8 mouse cellular contexts compared by ENCODE assay signal in genomic region chr5:142905038-142905695, GRCm38 (mm10). TPM values are rescaled to one million over a fixed set of nuclear protein-coding genes. Genes with fewer than 3 reads are reported as not detected.
A peak's percentile ranks its signal among the peaks of the same experiment; 100 is the strongest.
DNase-seq lines count a peak whose midpoint lies in the region; ATAC-seq lines count a peak whose summit lies in the region.

No protein-coding gene starts in this region.

- no peak for ATAC-seq in kidney, embryonic 16.5 days (ENCODE audit: low FRiP score, low TSS enrichment)
- no peak for ATAC-seq in midbrain, embryonic 11.5 days (ENCODE audit: low FRiP score)
- no peak for ATAC-seq in inflammation-experienced regulatory T-cells, adult 6 months

- H3K27me3 ChIP-seq in kidney, embryonic 16.5 days (ENCODE audit: insufficient read depth, low read length), result no peaks in the 10 kb centered on the region
- no peaks in the 10 kb centered on the region for H3K27me3 ChIP-seq in midbrain, embryonic 11.5 days (ENCODE audit: control insufficient read depth, insufficient read depth, low read length)

- 2% methylated on average over 27 of the region's 27 CpGs for WGBS in kidney, embryonic 16.5 days
- 7% methylated on average over 27 of the region's 27 CpGs for WGBS in midbrain, embryonic 11.5 days

- H3K9ac ChIP-seq in kidney, embryonic 16.5 days (replicated peaks; ENCODE audit: low read length), result peak overlapping the region; percentile 100
- H3K9ac ChIP-seq in midbrain, embryonic 11.5 days (ENCODE audit: low read length), result peak overlapping the region; percentile 100

- no peak for DNase-seq in kidney, postnatal 4 days
- DNase-seq in adipocyte (ENCODE audit: low spot score), result peak; percentile 65
- peak; percentile 38 to 45 for DNase-seq in heart, postnatal 10 days
- no peak for DNase-seq in midbrain, embryonic 11.5 days (ENCODE audit: low spot score, missing footprints)
- DNase-seq in left cerebral cortex, postnatal 14 days (ENCODE audit: low spot score in 2 of 2), result no peak
- no peak for DNase-seq in right cerebral cortex, postnatal 36 days (ENCODE audit: low spot score in 2 of 2)

- H3K4me2 ChIP-seq in kidney, embryonic 16.5 days (replicated peaks; ENCODE audit: low read depth, low read length), result peak overlapping the region; percentile 66
- peak overlapping the region; percentile 85 for H3K4me2 ChIP-seq in midbrain, embryonic 11.5 days

- peak overlapping the region; percentile 100 for H3K4me3 ChIP-seq in kidney, embryonic 16.5 days (ENCODE audit: low read length)
- peak overlapping the region; percentile 100 for H3K4me3 ChIP-seq in midbrain, embryonic 11.5 days (ENCODE audit: low read depth, low read length)

- no peaks in the 10 kb centered on the region for H3K9me3 ChIP-seq in kidney, embryonic 16.5 days (ENCODE audit: low read length)
- no peaks in the 10 kb centered on the region for H3K9me3 ChIP-seq in midbrain, embryonic 11.5 days (ENCODE audit: control insufficient read depth, low read length)

- intact Hi-C loops in heart, postnatal 10 days (cut with DNase I), result loop anchor here (1.0 kb wide), 1 partner anchor 24 kb away; no protein-coding TSS in a partner anchor
- intact Hi-C loops in left cerebral cortex, postnatal 14 days (cut with DNase I), result loop anchor here (2.0 kb wide), 1 partner anchor 90 kb away; no protein-coding TSS in a partner anchor

- peaks cover 40% of the 10 kb centered on the region for H3K36me3 ChIP-seq in kidney, embryonic 16.5 days (ENCODE audit: insufficient read depth, low read length)
- peaks cover 34% of the 10 kb centered on the region for H3K36me3 ChIP-seq in midbrain, embryonic 11.5 days (ENCODE audit: control insufficient read depth, insufficient read depth, low read length)

- peaks cover 53% of the 10 kb centered on the region for H3K4me1 ChIP-seq in kidney, embryonic 16.5 days (ENCODE audit: insufficient read depth, low read length)
- peaks cover 23% of the 10 kb centered on the region for H3K4me1 ChIP-seq in midbrain, embryonic 11.5 days (ENCODE audit: control insufficient read depth, insufficient read depth, low read length)

- peak overlapping the region; percentile 100 for H3K27ac ChIP-seq in kidney, embryonic 16.5 days (ENCODE audit: low read length)
- peak overlapping the region; percentile 100 for H3K27ac ChIP-seq in midbrain, embryonic 11.5 days (ENCODE audit: low read depth, low read length)

RNA-seq across cellular contexts. Expression of gene Actb, which starts 1.4 kb away (rescaled TPM):
- 12,646 and 13,929 TPM in 2 replicates for polyA plus RNA-seq in kidney, embryonic 16.5 days (2015; fragmentation: Nextera tagmentation; extraction: Ambion mirVana)
- total RNA-seq in heart, postnatal 10 days (2021), result 1,000 to 10,000 TPM; 1,831 to 2,004 TPM
- polyA plus RNA-seq in midbrain, embryonic 11.5 days (2014; fragmentation: Nextera tagmentation; extraction: Ambion mirVana), result 14,142 and 15,094 TPM in 2 replicates
- polyA plus RNA-seq in inflammation-experienced regulatory T-cells, adult 6 months (2017; shearing (Covaris generic)), result over 10,000 TPM; 20,020 to 68,742 (median 52,499) TPM
- total RNA-seq in left cerebral cortex, postnatal 14 days (2021), result 1,000 to 10,000 TPM; 3,011 to 3,018 TPM

RNA-seq across cellular contexts. Expression of gene Fbxl18, which starts 9.9 kb away (rescaled TPM):
- polyA plus RNA-seq in kidney, embryonic 16.5 days (2015; fragmentation: Nextera tagmentation; extraction: Ambion mirVana), result 14.0 and 17.2 TPM in 2 replicates
- total RNA-seq in heart, postnatal 10 days (2021), result 1 to 10 TPM; 8.8 to 9.2 TPM
- polyA plus RNA-seq in midbrain, embryonic 11.5 days (2014; fragmentation: Nextera tagmentation; extraction: Ambion mirVana), result 10.5 and 11.8 TPM in 2 replicates
- 1 to 10 TPM; 4.6 to 5.8 (median 5.5) TPM for polyA plus RNA-seq in inflammation-experienced regulatory T-cells, adult 6 months (2017; shearing (Covaris generic))
- total RNA-seq in left cerebral cortex, postnatal 14 days (2021), result 10 to 100 TPM; 34.2 to 34.4 TPM

RNA-seq across cellular contexts. Expression of gene Fscn1, which starts 55.0 kb away (rescaled TPM):
- 302 and 349 TPM in 2 replicates for polyA plus RNA-seq in kidney, embryonic 16.5 days (2015; fragmentation: Nextera tagmentation; extraction: Ambion mirVana)
- 100 to 1,000 TPM; 103 to 132 TPM for total RNA-seq in heart, postnatal 10 days (2021)
- 566 and 605 TPM in 2 replicates for polyA plus RNA-seq in midbrain, embryonic 11.5 days (2014; fragmentation: Nextera tagmentation; extraction: Ambion mirVana)
- polyA plus RNA-seq in inflammation-experienced regulatory T-cells, adult 6 months (2017; shearing (Covaris generic)), result 1 to 10 TPM in 1 of 3 experiments, not detected in 2; 1.2 TPM
- total RNA-seq in left cerebral cortex, postnatal 14 days (2021), result 100 to 1,000 TPM; 408 to 429 TPM

Comparison
In these comparisons a context has a peak if more than half of its experiments do, and no peak if none do; other contexts are left out.
1. DNase-seq: peak in adipocyte (single experiment) and heart, postnatal 10 days (2 of 2); none in kidney, postnatal 4 days (0 of 2), midbrain, embryonic 11.5 days (single experiment), left cerebral cortex, postnatal 14 days (0 of 2) and right cerebral cortex, postnatal 36 days (0 of 2).
2. RNA of gene Fscn1, which starts 55.0 kb away (polyA plus RNA-seq): 566 to 605 TPM in midbrain, embryonic 11.5 days and 302 to 349 TPM in kidney, embryonic 16.5 days; 1.2 TPM in inflammation-experienced regulatory T-cells, adult 6 months; every median in the first group is over 100 times any median in the second.